Mouse (Mus musculus): ENCODE measurements around the gene Olfr213. TPM values are rescaled to one million over a fixed set of nuclear protein-coding genes. Genes with fewer than 3 reads are reported as not detected.

The Olfr213 gene
- 0.10 TPM for polyA plus RNA-seq (2017; shearing (Covaris generic))

GRCm38 (mm10) chr6:116538156-116538555 lies at the start of gene Olfr213:
TSS of gene Olfr213 (plus strand) at chr6:116538456.

DNA sequence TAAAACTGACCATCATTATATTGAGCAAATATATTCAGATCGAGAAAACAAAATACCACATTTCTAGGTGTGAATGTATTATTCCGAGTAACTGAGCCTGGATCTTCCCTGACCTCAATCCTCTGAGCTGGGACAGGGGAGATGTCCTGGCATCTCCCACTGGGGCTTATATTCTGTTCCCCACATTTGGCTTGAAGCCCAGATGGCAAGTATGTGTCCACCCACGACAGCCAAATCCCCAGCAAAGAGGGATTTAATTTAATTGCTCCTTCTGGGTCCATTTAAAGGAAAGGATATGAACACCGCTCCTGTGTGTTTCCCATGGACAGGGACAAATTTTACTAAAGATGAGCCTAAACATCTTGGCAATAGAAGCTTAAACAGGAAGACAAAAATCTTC lies 49.5 kb upstream of the Olfr213 start, which contains the start of gene Olfr211:
TSS of gene Olfr211 (plus strand) at position 301 of the 400 bp plus-strand sequence.

GRCm38 (mm10) chr6:116506302-116507003 lies 31.8 kb upstream of the Olfr213 start, which contains the start of gene Olfr212:
TSS of gene Olfr212 (plus strand) at chr6:116506516.

DNA sequence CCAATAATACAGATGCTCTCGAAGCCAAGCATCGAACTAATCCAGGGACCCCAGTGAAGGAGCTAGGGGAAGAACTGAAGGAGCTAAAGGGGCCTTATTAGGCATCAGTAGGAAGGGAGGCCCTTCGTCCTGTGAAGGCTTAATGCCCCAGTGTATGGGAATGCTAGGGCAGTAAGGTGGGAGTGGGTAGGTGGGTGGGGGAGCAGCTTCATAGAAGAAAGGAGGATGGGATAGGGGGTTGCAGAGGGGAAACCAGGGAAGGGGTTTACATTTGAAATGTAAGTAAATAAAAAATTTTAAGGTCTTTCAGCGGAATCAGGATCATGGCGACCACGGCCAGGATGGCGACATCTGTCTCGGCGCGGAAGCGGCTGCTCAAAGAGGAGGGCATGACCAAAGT lies 12.6 kb downstream of the Olfr213 start, which contains the start of gene Gm5580:
TSS of gene Gm5580 (plus strand) at position 301 of the 400 bp plus-strand sequence.

DNA sequence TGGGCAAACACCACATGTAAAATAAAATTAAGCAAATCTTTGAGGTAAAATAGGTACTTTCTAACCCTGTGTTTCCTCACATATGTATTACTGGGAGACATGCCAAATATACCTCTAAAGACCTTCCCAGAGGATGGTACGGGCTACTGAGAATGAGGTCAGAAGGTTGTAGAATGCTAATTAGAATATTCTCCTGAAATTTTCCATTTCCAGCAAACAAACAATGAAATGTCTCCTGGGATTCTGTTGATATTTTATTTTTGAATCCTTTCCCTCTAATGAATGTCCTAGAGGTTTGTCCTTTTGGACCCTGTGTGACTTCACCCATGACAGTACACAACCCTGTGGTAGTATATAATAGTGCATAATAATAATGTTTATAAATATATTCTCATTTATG lies 15.7 kb downstream of the Olfr213 start, which contains the start of gene Olfr214:
TSS of gene Olfr214 (plus strand) at position 301 of the 400 bp plus-strand sequence.

GRCm38 (mm10) chr6:116584095-116584494 lies 45.8 kb downstream of the Olfr213 start, which contains the start of gene Olfr215:
TSS of gene Olfr215 (minus strand) at chr6:116584195.

Other genes starting within 250 kb of the Olfr213 start
- 1.6 TPM for gene March8, start 200.4 kb upstream of the Olfr213 start, polyA plus RNA-seq (2017; shearing (Covaris generic))
- 0.11 TPM for gene Alox5, start 77.3 kb upstream of the Olfr213 start, polyA plus RNA-seq (2017; shearing (Covaris generic))
- gene Olfr211, start 49.4 kb upstream of the Olfr213 start, polyA plus RNA-seq (2017; shearing (Covaris generic)): not detected
- gene Olfr212, start 31.9 kb upstream of the Olfr213 start, polyA plus RNA-seq (2017; shearing (Covaris generic)): not detected
- not detected for gene Gm5580, start 12.7 kb downstream of the Olfr213 start, polyA plus RNA-seq (2017; shearing (Covaris generic))
- not detected for gene Olfr214, start 15.8 kb downstream of the Olfr213 start, polyA plus RNA-seq (2017; shearing (Covaris generic))
- gene Olfr215, start 45.7 kb downstream of the Olfr213 start, polyA plus RNA-seq (2017; shearing (Covaris generic)): 0.33 TPM
- gene Zfp422, start 90.5 kb downstream of the Olfr213 start, polyA plus RNA-seq (2017; shearing (Covaris generic)): 3.0 TPM
- gene Depp1, start 112.2 kb downstream of the Olfr213 start, polyA plus RNA-seq (2017; shearing (Covaris generic)): not detected
- gene Rassf4, start 135.5 kb downstream of the Olfr213 start, polyA plus RNA-seq (2017; shearing (Covaris generic)): 0.61 TPM
- gene Tmem72, start 178.5 kb downstream of the Olfr213 start, polyA plus RNA-seq (2017; shearing (Covaris generic)): 0.17 TPM